Mouse (Mus musculus): Measurements from ENCODE around the gene Rps7.

The Rps7 gene

GRCm38 (mm10) chr12:28635535-28636476 is at the start of gene Rps7:
Gene Rps7 (minus strand): TSS chr12:28635953.
- in situ Hi-C loops (cut with MboI; ENCODE audit: unreplicated experiment in 2 of 2): loop anchor here in 1 of 2 experiments (5.0 kb wide), 1 partner anchor 116 kb away; the partner anchor contains the start of genes Eipr1 and Trappc12

- in situ Hi-C loops (cut with MboI; ENCODE audit: unreplicated experiment in 2 of 2): loop anchor here in 1 of 2 experiments (25.0 kb wide), 1 partner anchor 1903 kb away; the partner anchor contains the start of gene Tmem18
Observed at GRCm38 (mm10) chr12:28684674-28685073, 48.9 kb upstream of the Rps7 start.

- in situ Hi-C loops (cut with MboI; ENCODE audit: unreplicated experiment in 2 of 2): loop anchor here in 1 of 2 experiments (25.0 kb wide), 1 partner anchor 1911 kb away; the partner anchor contains the start of gene Tmem18
Observed at GRCm38 (mm10) chr12:28675925-28676209, 40.1 kb upstream of the Rps7 start.

GRCm38 (mm10) chr12:28675121-28675924 is 39.6 kb upstream of the Rps7 start, which contains the start of gene Adi1:
Gene Adi1 (plus strand): TSS chr12:28675231.
- in situ Hi-C loops (cut with MboI; ENCODE audit: unreplicated experiment in 2 of 2): loop anchor here in 1 of 2 experiments (25.0 kb wide), 1 partner anchor 1912 kb away; the partner anchor contains the start of gene Tmem18

GRCm38 (mm10) chr12:28674038-28674720 is 38.4 kb upstream of the Rps7 start:
- in situ Hi-C loops (cut with MboI; ENCODE audit: unreplicated experiment in 2 of 2): no loop called here

- in situ Hi-C loops (cut with MboI; ENCODE audit: unreplicated experiment in 2 of 2): no loop called here
Observed at GRCm38 (mm10) chr12:28667287-28667686, 31.5 kb upstream of the Rps7 start.

- in situ Hi-C loops (cut with MboI; ENCODE audit: unreplicated experiment in 2 of 2): no loop called here
Observed at GRCm38 (mm10) chr12:28666734-28667133, 31.0 kb upstream of the Rps7 start.

GRCm38 (mm10) chr12:28662628-28663027 is 26.9 kb upstream of the Rps7 start:
- in situ Hi-C loops (cut with MboI; ENCODE audit: unreplicated experiment in 2 of 2): no loop called here

GRCm38 (mm10) chr12:28649141-28650110 is 13.7 kb upstream of the Rps7 start, which contains the start of gene Rnaseh1:
Gene Rnaseh1 (plus strand): TSS chr12:28649602.
- in situ Hi-C loops (cut with MboI; ENCODE audit: unreplicated experiment in 2 of 2): loop anchor here in 1 of 2 experiments (5.0 kb wide), 1 partner anchor 103 kb away; the partner anchor contains the start of genes Eipr1 and Trappc12

- in situ Hi-C loops (cut with MboI; ENCODE audit: unreplicated experiment in 2 of 2): loop anchor here in 1 of 2 experiments (5.0 kb wide), 1 partner anchor 114 kb away; the partner anchor contains the start of genes Eipr1 and Trappc12
Observed at GRCm38 (mm10) chr12:28638778-28639177, 3.0 kb upstream of the Rps7 start.

- in situ Hi-C loops (cut with MboI; ENCODE audit: unreplicated experiment in 2 of 2): loop anchor here in 1 of 2 experiments (5.0 kb wide), 1 partner anchor 116 kb away; the partner anchor contains the start of genes Eipr1 and Trappc12
Observed at GRCm38 (mm10) chr12:28636543-28636942, 790 bp upstream of the Rps7 start.

- in situ Hi-C loops (cut with MboI; ENCODE audit: unreplicated experiment in 2 of 2): loop anchor here in 1 of 2 experiments (5.0 kb wide), 1 partner anchor 117 kb away; the partner anchor contains the start of genes Eipr1 and Trappc12
Observed at GRCm38 (mm10) chr12:28635058-28635534, 657 bp downstream of the Rps7 start.

- in situ Hi-C loops (cut with MboI; ENCODE audit: unreplicated experiment in 2 of 2): no loop called here
Observed at GRCm38 (mm10) chr12:28628436-28628835, 7.3 kb downstream of the Rps7 start.

GRCm38 (mm10) chr12:28627092-28627491 is 8.7 kb downstream of the Rps7 start:
- in situ Hi-C loops (cut with MboI; ENCODE audit: unreplicated experiment in 2 of 2): no loop called here

- in situ Hi-C loops (cut with MboI; ENCODE audit: unreplicated experiment in 2 of 2): no loop called here
Observed at GRCm38 (mm10) chr12:28625407-28625806, 10.3 kb downstream of the Rps7 start.

- in situ Hi-C loops (cut with MboI; ENCODE audit: unreplicated experiment in 2 of 2): no loop called here
Observed at GRCm38 (mm10) chr12:28624251-28624650, 11.5 kb downstream of the Rps7 start.

GRCm38 (mm10) chr12:28623195-28623594 is 12.6 kb downstream of the Rps7 start, which contains the start of gene Colec11:
Gene Colec11 (minus strand): TSS chr12:28623377.
- in situ Hi-C loops (cut with MboI; ENCODE audit: unreplicated experiment in 2 of 2): no loop called here

GRCm38 (mm10) chr12:28622641-28623040 is 13.1 kb downstream of the Rps7 start:
- in situ Hi-C loops (cut with MboI; ENCODE audit: unreplicated experiment in 2 of 2): no loop called here

- in situ Hi-C loops (cut with MboI; ENCODE audit: unreplicated experiment in 2 of 2): no loop called here
Observed at GRCm38 (mm10) chr12:28622167-28622532, 13.6 kb downstream of the Rps7 start.
